Mouse (Mus musculus) ovary, postnatal 36 days (tissue): ENCODE data around the gene Atad1.
"Not testable (repeated sequence)": the region's sequence is repeated elsewhere in the genome, so short reads cannot be mapped to it uniquely, and the experiment has no call there.

Experiments used
- DNase-seq: peaks from one replicate; pipeline ENCODE4 v3.0.0; 2022; ENCODE audit warnings: low spot score, mixed read lengths

The Atad1 gene

DNA sequence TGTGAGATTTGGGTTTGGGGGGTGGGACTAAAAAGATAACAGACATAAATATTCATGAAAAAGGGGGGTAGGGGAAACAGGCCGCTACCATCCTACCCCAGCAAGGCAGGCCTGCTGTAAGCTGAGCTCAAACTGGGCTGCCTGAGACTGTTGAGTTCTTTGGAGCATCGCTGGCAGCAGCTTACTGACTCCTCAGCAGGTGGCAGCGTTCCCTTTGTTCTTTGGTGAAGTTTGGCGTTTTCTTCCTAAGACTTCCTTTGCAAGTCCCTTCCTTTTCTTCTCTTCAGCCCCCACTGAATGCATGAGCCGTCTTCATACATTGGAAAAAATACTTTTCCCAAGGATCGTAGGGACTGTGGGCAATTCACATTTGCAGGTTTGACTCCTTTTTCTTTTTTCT is 9.8 kb upstream of the Atad1 start:
- peak; percentile 38 for DNase-seq

DNA sequence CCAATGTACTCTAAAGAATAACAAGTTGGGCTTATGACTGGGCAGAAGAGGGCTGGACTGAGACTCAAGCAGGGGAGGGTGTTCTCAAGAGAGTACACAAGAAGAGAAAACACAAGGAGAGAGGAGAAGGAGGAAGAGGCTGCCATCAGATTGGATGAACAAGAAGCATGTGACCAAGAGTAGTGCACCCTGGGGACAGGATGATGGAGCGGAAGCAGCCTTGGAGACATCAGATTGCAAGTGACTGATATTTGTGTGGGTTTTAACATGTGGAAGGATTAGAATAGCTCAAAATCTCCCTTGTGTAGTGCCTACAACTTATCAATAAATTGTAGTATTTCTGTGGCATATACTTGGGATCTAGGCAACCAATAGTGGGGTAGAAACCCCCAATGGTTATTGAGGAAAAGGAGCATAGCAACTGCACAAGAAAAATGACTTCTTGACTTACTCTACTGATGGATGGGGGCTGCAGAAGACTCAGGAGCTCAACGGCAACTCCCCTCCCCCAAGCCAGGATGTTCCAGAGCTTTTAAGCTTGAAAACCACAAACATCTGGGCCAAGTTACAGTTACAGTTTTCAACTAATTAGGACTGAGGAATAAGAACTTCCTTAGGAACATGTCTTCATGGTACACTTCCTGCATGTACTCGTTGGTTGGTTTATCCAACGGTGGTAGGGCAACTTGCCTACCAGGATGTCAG is 1.2 kb upstream of the Atad1 start:
- no peak for DNase-seq

DNA sequence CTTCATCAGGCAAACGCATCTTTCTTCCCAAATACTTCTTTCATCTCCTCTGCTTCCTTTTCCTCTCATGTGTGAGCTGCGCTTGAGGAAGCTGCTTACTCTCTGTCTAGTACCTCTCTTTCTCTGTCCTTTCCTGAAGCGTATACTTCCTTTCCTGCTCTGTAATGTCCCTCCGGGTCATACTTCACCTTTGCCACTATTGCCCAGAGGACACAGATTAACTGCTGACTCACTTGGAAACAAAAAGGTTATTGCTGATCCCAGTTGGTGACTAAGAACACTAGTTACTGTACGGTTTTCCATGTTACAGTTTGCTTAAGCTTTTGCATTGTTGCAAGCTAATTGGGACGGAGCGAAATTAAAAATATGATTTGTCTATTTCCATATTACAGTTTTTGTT is 1.7 kb downstream of the Atad1 start:
- no peak for DNase-seq

DNA sequence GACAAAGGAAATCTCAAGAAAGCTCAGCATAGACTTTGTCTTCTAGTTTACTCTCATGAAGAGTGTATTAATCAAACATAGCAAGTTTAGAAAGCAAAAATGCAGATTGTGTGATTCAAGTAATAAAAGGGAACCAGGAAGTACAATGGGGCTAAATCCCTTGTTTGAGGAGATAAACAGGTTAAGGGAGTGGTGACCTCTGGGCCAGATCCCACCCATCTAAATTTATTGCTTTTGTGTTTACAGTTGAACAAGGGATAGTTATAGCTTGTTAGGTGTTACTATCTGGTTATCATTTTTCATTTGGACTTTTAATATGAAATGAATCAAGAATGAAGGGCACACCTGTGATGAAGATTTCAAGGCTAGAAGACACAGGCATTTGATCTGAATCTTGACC is 6.7 kb downstream of the Atad1 start:
- DNase-seq: no peak

DNA sequence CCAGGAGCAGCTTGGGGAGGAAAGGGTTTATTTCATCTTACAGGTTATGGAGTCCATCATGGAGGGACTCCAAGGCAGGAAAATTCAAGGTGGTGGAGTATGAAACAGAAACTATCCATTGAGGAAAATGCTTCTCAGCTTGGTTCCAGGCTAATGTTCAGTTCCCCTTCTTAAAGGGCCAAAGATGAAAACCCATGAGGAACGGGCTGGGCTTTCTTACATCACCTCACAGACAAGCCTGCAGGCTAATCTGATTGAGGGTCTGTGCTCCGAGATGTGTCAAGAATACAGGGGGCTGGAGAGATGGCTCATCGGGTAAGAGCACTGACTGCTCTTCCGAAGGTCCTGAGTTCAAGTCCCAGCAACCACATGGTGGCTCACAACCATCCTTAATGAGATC is 9.8 kb downstream of the Atad1 start:
- DNase-seq: no peak

DNA sequence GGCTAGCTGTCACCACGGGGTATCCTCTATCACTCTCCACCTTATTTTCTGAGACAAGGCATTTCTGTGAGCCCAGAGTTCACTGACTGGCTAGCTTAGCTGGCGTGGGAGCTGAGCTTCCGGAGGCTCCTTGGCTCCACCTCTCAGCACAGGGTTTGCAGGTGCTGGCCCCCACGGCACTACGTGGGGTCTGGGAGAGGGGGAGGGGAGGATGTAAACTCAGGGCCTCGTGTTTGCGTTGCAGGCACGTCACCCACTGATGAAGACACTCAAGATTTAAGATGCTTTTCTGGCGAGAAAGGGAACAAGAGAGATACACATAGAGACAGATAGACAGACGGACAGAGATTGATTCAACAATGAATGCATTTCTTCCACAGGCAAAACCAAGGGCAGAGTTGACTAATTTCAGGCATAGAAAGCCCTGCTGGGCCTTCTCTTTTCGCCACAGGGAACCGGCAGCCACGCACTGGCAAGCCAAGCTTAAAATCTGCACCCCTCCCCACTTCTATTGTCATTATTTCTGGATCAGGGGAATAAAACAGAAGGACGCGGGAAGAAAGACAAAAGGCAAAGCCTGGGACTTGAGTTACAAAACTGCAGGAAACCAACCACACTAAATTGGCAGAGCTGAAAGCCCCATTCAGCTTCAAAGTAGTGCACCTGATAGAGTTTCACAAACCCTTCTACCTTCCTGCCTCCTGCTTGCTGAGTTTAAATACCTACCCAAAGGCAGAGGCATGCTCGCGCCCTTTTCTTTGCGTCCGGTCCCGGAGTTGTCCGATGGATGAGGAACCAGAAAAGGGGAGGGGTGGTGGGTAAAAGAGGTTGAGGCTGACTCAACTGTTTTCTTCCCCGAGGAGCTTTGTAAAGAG is 12.9 kb downstream of the Atad1 start:
- no peak for DNase-seq

DNA sequence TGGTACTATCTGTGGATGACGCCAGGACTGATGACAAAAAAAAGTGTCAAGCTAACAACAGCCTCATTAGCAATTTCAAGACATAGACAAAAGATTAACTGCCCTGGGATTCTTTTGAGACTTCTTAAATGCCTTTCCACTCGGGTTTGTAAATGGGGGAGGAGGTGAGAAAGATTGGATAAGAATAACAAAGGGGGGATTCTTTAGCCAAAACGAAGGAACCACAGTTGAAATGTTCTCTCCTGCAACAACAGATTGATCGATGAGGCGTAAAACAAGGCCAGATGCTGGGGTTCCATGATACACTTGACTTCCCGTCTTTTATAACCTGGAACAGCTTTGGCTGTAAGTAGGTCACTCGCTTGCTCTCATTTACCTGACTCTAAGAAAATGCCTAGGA is 15.8 kb downstream of the Atad1 start:
- DNase-seq: no peak

DNA sequence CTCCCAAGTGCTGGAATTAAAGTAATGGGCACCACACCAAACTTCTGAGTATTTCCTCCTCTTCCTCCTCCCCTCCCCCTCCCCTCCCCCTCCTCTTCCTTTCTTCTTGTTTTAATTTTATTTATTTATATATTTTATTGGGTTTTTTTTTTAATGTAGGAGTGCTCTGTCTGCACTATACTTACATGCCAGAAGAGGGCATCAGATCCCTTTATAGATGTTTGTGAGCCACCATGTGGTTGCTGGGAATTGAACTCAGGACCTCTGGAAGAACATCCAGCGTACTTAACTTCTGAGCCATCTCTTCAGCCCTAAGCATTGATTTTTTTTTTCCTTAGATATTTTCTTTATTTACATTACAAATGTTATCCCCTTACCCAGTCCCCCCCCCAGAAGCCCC is 19.3 kb downstream of the Atad1 start:
- no peak for DNase-seq

DNA sequence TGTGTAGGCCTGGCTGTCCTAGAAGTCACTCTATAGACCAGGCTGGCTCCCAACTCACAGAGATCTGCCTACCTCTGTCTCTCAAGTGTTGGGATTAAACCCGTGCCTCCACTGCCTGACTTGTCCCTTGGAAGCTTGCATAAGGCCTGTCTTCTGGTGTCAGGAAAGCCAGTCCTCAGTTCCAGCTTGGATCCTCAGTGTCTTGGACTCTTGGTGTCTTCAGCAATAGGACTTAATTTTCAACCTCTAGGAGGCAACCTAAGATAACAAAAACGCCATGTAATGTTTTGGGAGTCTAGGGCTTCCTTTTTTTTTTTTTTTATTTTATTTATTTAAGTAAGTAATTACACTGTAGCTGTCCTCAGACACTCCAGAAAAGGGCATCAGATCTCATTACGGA is 22.0 kb downstream of the Atad1 start:
- DNase-seq: no peak

DNA sequence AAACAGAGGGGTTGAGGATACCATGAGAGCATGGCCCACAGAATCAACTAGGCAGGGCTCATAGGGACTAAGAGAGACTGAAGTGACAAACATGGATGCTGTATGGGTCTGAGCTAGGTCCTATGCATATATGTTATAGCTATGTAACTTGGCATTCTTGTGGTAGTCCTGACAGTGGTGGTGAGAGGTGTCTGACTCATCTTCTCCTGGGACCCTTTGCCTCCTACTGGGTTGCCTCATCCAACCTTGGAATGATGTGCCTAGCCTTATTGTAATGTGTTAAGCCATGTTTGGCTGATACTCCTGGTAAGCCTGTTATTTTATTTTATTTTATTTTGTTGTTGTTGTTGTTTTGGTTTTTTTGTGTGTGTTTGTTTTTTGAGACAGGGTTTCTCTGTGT is 23.9 kb downstream of the Atad1 start:
- no peak for DNase-seq

DNA sequence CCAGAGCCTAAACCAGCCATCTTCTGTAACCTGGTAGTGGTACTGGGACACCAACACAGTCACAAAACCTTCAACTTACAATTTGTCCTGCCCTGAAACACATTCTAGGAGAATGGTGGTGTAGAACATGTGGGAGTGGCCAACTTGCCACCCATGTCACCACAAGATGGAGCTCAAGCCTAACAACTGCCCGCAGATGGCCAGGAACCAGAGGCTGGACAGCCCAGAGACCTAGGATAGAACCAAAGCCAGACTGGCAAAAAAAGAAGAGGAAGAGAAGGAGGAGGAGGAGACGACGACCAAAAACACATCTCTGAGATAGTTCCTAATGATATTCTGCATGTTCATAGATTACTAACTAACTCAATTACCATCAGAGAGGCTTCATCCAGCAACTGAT is 24.4 kb downstream of the Atad1 start:
- DNase-seq: peak; percentile 71

DNA sequence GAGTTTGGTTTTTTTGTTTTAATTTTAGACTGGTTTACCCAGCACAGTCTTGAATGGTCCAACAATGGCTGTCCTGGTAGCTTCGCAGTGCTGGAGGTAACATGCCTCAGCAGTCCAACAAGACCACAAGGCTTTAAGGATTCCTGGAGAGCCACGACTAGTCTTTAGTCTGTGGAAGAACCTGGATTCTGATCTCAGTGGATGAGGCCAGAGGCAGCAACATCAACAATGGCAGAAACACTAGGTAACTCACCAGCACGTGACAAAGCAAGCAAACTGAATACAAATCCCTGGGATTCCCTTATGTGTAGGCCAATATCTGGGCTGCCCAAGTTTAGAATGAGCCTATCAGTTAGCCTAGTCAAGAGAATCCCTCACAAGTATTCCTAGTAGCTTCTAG is 26.1 kb downstream of the Atad1 start:
- DNase-seq: no peak

DNA sequence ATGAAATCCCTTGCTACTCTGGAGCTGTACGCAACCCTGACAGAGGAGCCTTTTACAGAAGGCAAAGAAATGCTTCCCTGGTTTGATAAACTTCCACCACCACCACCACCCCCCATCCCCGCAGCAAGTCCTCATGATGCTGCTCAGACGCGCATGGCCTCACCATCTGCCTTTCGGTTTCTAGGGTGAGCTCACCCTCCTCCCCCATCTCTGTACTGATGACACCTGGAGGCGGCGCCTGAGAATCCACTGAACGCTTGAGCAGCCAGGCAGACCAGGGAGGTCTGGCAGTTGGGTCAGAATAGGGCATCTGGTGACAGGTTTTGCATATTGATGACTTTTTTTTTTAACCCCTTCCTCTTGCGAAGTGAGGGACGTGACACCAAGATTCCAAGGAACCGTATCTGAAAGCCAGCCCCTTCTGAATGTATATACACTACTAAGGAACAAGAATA is 27.0 kb downstream of the Atad1 start:
- peak; percentile 66 for DNase-seq

DNA sequence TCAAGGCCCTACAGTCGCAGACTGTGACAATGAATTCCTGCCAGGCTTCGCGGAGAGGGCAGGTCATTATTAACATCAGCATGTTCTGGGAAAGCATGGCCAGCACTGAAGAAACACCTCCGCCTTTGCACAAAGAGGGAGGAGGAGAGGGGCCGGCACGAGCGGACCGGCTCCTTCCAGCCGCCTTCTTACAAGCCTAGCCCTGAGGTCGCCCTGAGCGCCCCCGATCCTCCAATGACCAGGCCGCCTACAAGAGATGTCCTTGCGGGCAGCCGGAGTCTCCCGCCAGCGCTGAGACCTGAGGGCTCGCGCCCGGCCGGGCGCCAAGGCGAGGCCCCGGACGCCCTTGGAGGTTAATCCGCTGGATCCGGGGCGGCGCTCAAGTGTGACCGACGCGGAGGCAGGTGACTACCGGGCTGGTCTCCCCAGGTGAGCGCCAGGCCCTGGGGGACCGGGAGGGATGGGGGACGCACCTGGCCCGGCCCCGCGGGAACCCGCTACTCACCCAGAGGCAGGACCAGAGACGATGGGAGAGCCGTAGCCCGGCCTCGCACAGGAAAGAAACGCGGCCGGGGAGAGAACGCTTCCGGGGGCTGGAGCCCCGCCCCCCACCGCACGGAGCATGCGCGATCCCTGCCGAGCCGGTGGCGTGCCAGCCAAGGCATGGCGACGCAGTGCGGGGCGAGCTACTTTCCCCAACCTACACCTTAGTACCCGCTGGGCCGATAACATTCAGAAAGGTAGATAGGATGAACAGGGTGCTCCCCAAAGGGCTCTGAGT is 27.6 kb downstream of the Atad1 start:
- DNase-seq: peak; percentile 92

DNA sequence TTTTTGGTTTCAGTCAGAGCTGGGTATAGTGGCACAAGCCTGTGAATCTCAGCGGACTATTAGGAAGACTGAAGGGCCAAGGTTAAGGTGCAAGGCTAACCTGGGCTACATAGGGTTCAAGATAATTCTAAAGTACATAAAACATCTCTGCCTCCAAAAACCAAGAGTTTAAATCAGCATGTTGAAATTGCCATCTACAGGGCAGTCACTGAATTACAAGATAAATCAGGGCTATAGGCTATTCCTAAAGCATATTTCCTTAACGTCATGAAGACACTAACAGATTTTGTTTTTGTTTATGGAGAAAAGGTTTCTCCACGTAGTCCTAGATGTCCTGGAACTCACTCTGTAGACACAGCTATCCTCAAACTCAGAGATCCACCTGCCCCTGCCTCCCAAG is 29.3 kb downstream of the Atad1 start:
- no peak for DNase-seq

DNA sequence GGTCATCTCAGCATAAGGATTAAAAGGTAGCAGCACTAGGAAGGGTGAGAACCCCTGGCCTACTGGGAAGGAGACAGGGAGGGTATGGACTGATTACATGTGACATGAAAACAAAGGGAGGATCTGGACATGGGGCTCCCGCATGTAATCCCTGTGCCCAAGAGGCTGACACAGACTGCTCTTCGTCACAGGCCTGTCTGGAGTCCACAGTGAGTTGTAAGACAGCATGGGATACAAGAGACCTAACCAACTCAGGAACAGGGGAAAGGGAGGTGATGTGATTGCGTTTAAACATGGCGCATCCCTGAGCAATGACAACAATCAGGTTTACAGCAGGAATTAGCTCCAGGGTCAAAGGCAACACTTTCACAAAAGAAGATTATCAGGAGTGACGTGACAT is 30.6 kb downstream of the Atad1 start:
- DNase-seq: no peak

DNA sequence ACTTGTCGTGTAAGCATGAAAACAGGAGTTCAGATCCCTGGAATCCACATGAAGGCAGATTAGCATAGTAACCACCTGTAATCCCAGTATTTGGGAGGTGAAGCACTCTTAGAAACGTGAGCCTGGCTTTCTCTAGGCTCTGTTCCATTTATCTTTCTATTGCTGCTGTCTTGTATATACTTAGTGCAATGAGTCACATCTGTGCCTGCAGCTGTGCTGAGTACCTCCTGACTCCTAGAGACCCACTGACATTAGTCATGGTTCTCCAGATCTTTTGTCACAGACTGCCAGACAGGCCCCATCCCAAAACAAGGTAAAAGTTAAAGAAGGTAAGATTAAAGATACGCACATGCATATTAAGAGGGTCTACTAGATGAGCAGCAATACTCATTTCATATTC is 37.4 kb downstream of the Atad1 start:
- DNase-seq: no peak

DNA sequence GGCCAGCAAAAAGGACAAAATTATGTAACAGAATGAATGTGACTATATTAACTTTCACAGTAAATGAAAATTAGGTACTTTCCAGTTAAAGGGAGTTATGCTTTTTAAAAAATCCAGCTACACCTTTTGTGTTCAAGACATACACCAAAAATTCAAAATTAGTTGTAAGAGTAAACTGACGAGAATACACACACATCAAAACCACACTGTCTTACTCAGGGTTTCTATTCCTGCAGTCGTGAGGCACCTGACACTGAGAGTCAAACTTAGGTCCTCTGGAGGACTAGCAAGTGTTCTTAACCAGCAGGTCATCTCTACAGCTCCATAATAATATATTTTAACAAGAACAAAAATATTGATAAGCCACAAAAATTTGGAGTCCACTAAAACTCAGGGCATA is 42.9 kb downstream of the Atad1 start:
- no peak for DNase-seq

DNA sequence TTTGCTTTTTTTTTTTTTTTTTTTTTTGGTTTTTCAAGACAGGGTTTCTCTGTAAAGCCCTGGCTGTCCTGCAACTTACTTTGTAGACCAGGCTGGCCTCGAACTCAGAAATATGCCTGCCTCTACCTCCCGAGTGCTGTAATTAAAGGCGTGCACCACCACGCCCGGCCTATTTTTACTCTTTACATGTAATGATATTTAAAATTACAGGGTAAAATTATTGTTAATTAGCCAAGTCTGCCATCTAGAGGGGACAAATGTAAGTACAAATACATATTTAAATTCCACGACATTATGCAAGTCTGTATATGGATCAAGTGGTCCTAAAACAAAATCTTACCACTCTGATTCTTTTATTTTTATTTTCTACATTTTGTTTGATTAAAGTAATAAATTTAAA is 49.9 kb downstream of the Atad1 start:
- no peak for DNase-seq

DNA sequence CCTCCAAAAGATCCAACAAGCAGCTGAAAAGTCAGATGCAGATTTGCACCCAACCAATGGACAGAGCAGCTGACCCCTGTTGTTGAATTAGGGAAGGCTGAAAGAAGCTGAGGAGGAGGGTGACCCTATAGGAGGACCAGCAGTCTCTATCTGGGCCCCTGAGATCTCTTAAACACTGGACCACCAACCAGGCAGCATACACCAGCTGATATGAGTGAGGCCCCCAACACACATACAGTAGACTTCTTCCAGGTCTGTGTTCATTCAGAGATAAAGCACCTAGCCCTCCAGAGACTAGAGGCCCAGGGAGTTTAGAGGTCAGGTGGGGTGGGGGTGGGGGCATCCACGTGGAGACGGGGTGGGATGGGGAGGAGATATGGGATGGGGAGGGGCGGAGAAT is 51.4 kb downstream of the Atad1 start:
- not testable (repeated sequence) for DNase-seq

DNA sequence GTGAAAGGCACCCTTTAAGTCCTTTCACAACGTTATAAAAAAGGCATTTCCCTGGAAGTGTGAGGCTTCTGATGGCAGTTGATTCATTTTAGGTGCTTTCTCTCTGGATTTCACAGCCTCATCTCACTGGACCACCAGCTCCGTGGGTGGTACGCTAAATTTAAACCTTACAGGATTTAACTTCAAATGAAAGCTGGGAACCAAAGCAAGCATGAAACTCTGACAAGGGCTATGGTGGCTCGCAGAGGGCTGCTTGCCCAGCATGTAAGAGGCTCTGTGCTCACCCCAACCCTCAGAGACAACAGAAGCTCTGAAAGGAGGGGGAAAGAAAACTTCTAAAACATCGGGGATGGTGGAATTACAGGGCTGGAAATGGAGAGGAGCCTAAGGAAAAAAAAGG is 51.9 kb downstream of the Atad1 start:
- DNase-seq: no peak

DNA sequence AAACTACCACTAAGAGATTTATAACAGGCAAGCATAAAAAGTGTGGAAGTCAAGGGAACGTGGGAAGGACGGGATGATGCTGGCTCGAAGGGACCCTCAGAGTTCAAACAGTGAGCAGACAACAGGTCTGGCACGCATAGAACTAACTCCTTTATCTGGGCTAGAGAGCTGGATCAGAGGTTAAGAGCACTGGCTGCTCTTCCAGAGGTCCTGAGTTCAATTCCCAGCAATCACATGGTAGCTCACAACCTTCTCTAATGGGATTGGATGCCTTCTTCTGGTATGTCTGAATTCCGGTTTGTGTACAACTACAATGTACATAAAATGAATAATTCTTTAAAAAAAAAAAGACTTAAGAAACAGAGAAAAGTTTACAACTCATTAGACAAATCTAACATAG is 56.5 kb downstream of the Atad1 start:
- no peak for DNase-seq

DNA sequence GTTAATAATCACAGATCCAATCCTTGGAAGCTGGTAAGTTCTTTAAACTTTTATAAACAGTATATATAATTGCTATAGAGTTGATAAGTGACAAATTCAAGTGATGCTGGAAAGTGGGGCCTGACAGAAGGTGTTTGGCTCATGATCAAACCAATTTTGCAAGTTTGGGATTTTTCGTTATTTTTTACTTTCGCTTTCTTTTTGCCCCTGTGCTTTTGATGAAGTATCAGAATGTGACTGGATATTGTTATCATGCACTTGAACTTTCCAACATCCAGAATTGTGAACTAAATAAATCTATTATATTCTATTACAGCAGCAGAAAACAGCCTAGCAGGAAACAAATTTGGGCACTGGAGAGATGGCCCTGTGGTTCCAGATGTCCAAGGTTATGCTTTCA is 58.7 kb downstream of the Atad1 start:
- DNase-seq: no peak
